Mouse (Mus musculus): Measurements from ENCODE around the gene Ocm. TPM values are rescaled to one million over a fixed set of nuclear protein-coding genes. Genes with fewer than 3 reads are reported as not detected.

Ocm gene
- not detected in 2 replicates for total RNA-seq (2023)

GRCm38 (mm10) chr5:144026620-144027263 is at the start of gene Ocm:
Gene Ocm, minus strand, starts transcription at chr5:144026670.

DNA sequence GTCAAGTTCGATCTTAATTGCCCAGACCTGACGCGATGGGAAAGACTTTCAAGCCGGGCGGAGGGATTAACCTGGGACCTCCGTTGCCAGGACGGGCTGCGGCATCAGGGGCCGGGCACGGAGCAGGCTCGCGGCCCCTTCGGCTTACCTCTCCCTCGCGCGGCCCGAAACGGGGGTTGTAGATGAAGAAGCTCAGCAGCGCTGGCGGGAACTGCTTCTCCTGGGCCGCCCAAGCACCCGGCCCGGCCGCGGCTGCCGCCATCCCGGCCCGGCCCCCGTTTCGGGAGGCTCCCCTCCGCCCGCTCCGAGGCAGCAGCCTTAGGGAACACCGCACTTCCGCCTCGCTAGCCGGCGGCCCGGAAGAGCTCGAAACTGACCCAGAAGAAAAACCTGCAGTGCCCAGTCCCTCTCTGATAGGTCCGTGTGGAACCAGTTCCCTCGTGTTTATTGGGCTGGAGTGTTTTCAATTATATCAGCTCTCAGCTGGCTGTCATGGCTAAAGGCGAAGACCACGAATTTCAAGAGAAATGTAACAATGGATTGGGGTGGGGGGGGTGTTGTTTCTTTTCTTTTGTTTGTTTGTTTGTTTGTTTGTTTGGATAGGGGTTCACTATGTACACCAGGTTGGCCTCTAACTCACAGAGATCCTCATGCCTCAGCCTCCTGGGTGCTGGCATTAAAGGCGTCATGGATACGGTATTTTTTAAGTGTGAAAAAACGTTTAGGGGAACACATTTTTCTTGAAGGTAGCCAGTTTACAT is 11.7 kb downstream of the Ocm start, which contains the start of gene Ccz1:
Gene Ccz1 (minus strand): TSS at position 327 of the 761 bp plus-strand sequence.

Other genes starting within 250 kb of the Ocm start
- 49.5 and 61.7 TPM in 2 replicates for gene Eif2ak1, start 208.9 kb downstream of the Ocm start, total RNA-seq (2023)
- gene Ankrd61, start 129.0 kb downstream of the Ocm start, total RNA-seq (2023): not detected in 2 replicates
- gene Aimp2, start 116.8 kb downstream of the Ocm start, total RNA-seq (2023): 8.0 and 8.6 TPM in 2 replicates
- gene Pms2, start 116.7 kb downstream of the Ocm start, total RNA-seq (2023): 6.7 and 14.5 TPM in 2 replicates
- gene Gm42421, start 98.5 kb downstream of the Ocm start, total RNA-seq (2023): not detected in 2 replicates
- not detected in 2 replicates for gene Rsph10b, start 93.6 kb downstream of the Ocm start, total RNA-seq (2023)
- 50.8 and 62.2 TPM in 2 replicates for gene Ccz1, start 11.8 kb downstream of the Ocm start, total RNA-seq (2023)
- 79.8 and 80.3 TPM in 2 replicates for gene Lmtk2, start 73.8 kb upstream of the Ocm start, total RNA-seq (2023)
- gene Bhlha15, start 163.6 kb upstream of the Ocm start, total RNA-seq (2023): 0.48 and 0.95 TPM in 2 replicates
- 49.6 and 73.4 TPM in 2 replicates for gene Tecpr1, start 196.9 kb upstream of the Ocm start, total RNA-seq (2023)
- 96.3 and 96.9 TPM in 2 replicates for gene Bri3, start 217.8 kb upstream of the Ocm start, total RNA-seq (2023)

Measured in neutrophil, adult 65 days (primary cell).